Mouse (Mus musculus) ES-Bruce4 (cell line): ENCODE results near the gene B4galt7. TPM values are rescaled to one million over a fixed set of nuclear protein-coding genes. Genes with fewer than 3 reads are reported as not detected.
A peak's percentile ranks its signal among the peaks of the same experiment; 100 is the strongest.
"Not testable (repeated sequence)": the region's sequence is repeated elsewhere in the genome, so short reads cannot be mapped to it uniquely, and the experiment has no call there.

ENCODE experiments used
- H3K27ac ChIP-seq: 2 replicates; pipeline ENCODE4 v1.5.1; 2012; ENCODE audit warnings: low read length, inconsistent platforms; ENCODE audit not compliant: insufficient read depth
- H3K27me3 ChIP-seq: 2 replicates; pipeline ENCODE4 v1.6.1; 2012; ENCODE audit warnings: mild to moderate bottlenecking, low read length, inconsistent platforms; ENCODE audit not compliant: control insufficient read depth, poor library complexity, insufficient read depth, severe bottlenecking
- H3K36me3 ChIP-seq: 2 replicates; pipeline ENCODE4 v1.6.1; 2012; ENCODE audit warnings: inconsistent platforms, mild to moderate bottlenecking, low read length, moderate library complexity; ENCODE audit not compliant: control insufficient read depth, poor library complexity, insufficient read depth, severe bottlenecking
- H3K4me1 ChIP-seq: one replicate; pipeline ENCODE4 v1.8.1; 2011; ENCODE audit warnings: low read length; ENCODE audit not compliant: control insufficient read depth, insufficient read depth
- H3K4me3 ChIP-seq: 2 replicates; pipeline ENCODE4 v1.5.1; 2011; ENCODE audit warnings: low read depth, mild to moderate bottlenecking, low read length
- H3K9ac ChIP-seq: 2 replicates; pipeline ENCODE4 v1.6.1; 2012; ENCODE audit warnings: low read depth, mild to moderate bottlenecking, inconsistent platforms; ENCODE audit not compliant: poor library complexity, severe bottlenecking
- H3K9me3 ChIP-seq: replicated peaks from 2 replicates; pipeline ENCODE4 v1.6.1; 2012; ENCODE audit warnings: mild to moderate bottlenecking, low read length, inconsistent platforms; ENCODE audit not compliant: control insufficient read depth, poor library complexity, insufficient read depth, severe bottlenecking
- CTCF ChIP-seq: IDR thresholded peaks from one replicate; pipeline ENCODE4 v1.8.1; 2011; ENCODE audit warnings: low read depth, low read length
- EP300 ChIP-seq: IDR thresholded peaks from 2 replicates; pipeline ENCODE4 v1.6.1; 2011; ENCODE audit warnings: low read depth, low read length; ENCODE audit not compliant: insufficient read depth
- POLR2A ChIP-seq: IDR thresholded peaks from one replicate; pipeline ENCODE4 v1.8.1; 2011; ENCODE audit warnings: low read length; ENCODE audit not compliant: insufficient read depth
- polyA plus RNA-seq: library from polyadenylated mRNA; stranded (reverse); fragments of >200 nt; gene quantifications from 2 replicates; pipeline ENCODE4 v1.2.4, GENCODE M21; 2011; ENCODE audit warnings: low read depth; ENCODE audit not compliant: missing spikeins, insufficient read depth, insufficient read length

Gene B4galt7
- polyA plus RNA-seq, 1 experiment = 10.3 TPM

- no peaks in the 10 kb centered on the region for H3K4me1 ChIP-seq
- peak within 1 kb of the TSS; percentile 88 for H3K27ac ChIP-seq
- peak within 1 kb of the TSS; percentile 98 for H3K4me3 ChIP-seq
- no peaks in the 10 kb centered on the region for H3K9me3 ChIP-seq
- no peaks in the 10 kb centered on the region for H3K36me3 ChIP-seq
- peak within 1 kb of the TSS; percentile 80 for H3K9ac ChIP-seq
- H3K27me3 ChIP-seq = no peaks in the 10 kb centered on the region
- TF ChIP-seq CTCF = no peak
- no peak for TF ChIP-seq EP300
- peak; percentile 79 for TF ChIP-seq POLR2A
Observed at GRCm38 (mm10) chr13:55622649-55623541, 23.2 kb downstream of the B4galt7 start, which contains the start of gene Caml. Gene Caml, plus strand, starts transcription at chr13:55623005.

- Histone ChIP-seq H3K4me1 (no peaks in the 10 kb centered on the region), H3K27me3 (no peaks in the 10 kb centered on the region), H3K9me3 (no peaks in the 10 kb centered on the region), H3K9ac (peak within 1 kb of the TSS; percentile 70), H3K27ac (no peak within 1 kb of the TSS), H3K4me3 (peak within 1 kb of the TSS; percentile 79), H3K36me3 (0 out of 2 replicates have a peak, but pooled peaks cover 5% of the 10 kb centered on the region)
- TF ChIP-seq EP300 (no peak; the same call in 1 of the 2 replicates), CTCF (peak; percentile 66), POLR2A (peak; percentile 68)
Observed at GRCm38 (mm10) chr13:55634639-55635127, 35.0 kb downstream of the B4galt7 start, which contains the start of gene Ddx46. Gene Ddx46, plus strand, starts transcription at chr13:55635027.

- TF ChIP-seq POLR2A (no peak), EP300 (no peak)
- no peaks in the 10 kb centered on the region for H3K27me3 ChIP-seq
- peak overlapping the region; percentile 70 for H3K9ac ChIP-seq
- H3K9me3 ChIP-seq = no peaks in the 10 kb centered on the region
- no peaks in the 10 kb centered on the region for H3K4me1 ChIP-seq
- peaks cover 9% of the 10 kb centered on the region; the same call in 1 of the 2 replicates for H3K36me3 ChIP-seq
- H3K4me3 ChIP-seq = peak overlapping the region; percentile 79
- H3K27ac ChIP-seq = no peak overlapping the region
Observed at GRCm38 (mm10) chr13:55635146-55635571, 35.5 kb downstream of the B4galt7 start.

GRCm38 (mm10) chr13:55636185-55636983, 36.7 kb downstream of the B4galt7 start:
- H3K4me3 ChIP-seq = no peak overlapping the region
- peaks cover 18% of the 10 kb centered on the region for H3K36me3 ChIP-seq

GRCm38 (mm10) chr13:55640480-55640879, 40.8 kb downstream of the B4galt7 start:
- TF ChIP-seq CTCF = peak; percentile 83
- peaks cover 24% of the 10 kb centered on the region for H3K36me3 ChIP-seq
- H3K27ac ChIP-seq = not testable (repeated sequence)

More at GRCm38 (mm10) chr13:55636185-55636983, 36.7 kb downstream of the B4galt7 start:
- Histone ChIP-seq H3K9ac (no peak overlapping the region), H3K4me1 (no peaks in the 10 kb centered on the region), H3K27me3 (no peaks in the 10 kb centered on the region), H3K9me3 (no peaks in the 10 kb centered on the region), H3K27ac (no peak overlapping the region)
- TF ChIP-seq CTCF (no peak), POLR2A (no peak), EP300 (no peak)

GRCm38 (mm10) chr13:55644525-55644924, 44.8 kb downstream of the B4galt7 start:
- Histone ChIP-seq H3K27me3 (no peaks in the 10 kb centered on the region), H3K36me3 (peaks cover 56% of the 10 kb centered on the region), H3K4me3 (no peak overlapping the region), H3K4me1 (no peaks in the 10 kb centered on the region), H3K9me3 (no peaks in the 10 kb centered on the region), H3K9ac (no peak overlapping the region), H3K27ac (no peak overlapping the region)
- TF ChIP-seq POLR2A = no peak
- no peak for TF ChIP-seq CTCF
- no peak for TF ChIP-seq EP300

More at GRCm38 (mm10) chr13:55640480-55640879, 40.8 kb downstream of the B4galt7 start:
- not testable (repeated sequence) for H3K27me3 ChIP-seq, H3K4me1 ChIP-seq, H3K9me3 ChIP-seq, H3K9ac ChIP-seq, H3K4me3 ChIP-seq
